Mouse (Mus musculus): Measurements from ENCODE around the gene 0610010K14Rik. TPM values are rescaled to one million over a fixed set of nuclear protein-coding genes. Genes with fewer than 3 reads are reported as not detected.

Gene 0610010K14Rik
- polyA plus RNA-seq, 1 experiment from 2014 or later, result 115 TPM

DNA sequence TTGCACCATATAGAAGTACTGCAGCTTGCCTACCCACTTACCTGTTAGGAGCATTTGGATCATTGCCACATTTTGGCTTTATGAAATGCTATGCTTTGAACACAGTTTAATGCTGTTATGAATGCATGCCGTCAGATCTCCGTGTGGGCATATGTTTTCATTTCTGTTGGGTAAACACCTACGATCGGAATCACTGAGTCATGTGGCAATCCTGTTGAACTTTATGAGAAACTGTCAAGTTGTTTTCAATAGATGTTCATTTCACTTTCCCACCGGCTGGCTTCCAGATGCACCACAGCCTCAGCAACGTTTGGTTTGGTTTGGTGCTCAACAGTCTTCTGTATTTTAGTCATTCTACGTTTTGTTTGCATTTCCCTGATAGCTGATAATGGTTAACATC is 33.9 kb upstream of the 0610010K14Rik start:
- Histone ChIP-seq H3K4me3 (ENCODE audit: low read depth, low read length) (no peak overlapping the region), H3K4me1 (ENCODE audit: insufficient read depth, low read depth, low read length) (no peaks in the 10 kb centered on the region), H3K27me3 (replicated peaks; ENCODE audit: insufficient read depth, low read length) (no peaks in the 10 kb centered on the region), H3K9me3 (ENCODE audit: low read length) (no peaks in the 10 kb centered on the region), H3K4me2 (replicated peaks; ENCODE audit: low read depth, low read length) (no peak overlapping the region), H3K36me3 (ENCODE audit: insufficient read depth, low read length) (no peaks in the 10 kb centered on the region), H3K9ac (replicated peaks; ENCODE audit: low read depth) (no peak overlapping the region), H3K27ac (ENCODE audit: low read length) (no peak overlapping the region)
- no peak for DNase-seq (ENCODE audit: low spot score)
- 67% methylated on average over 7 of the region's 7 CpGs for WGBS
- ATAC-seq, result no peak
- TF ChIP-seq EP300 (IDR thresholded peaks at IDR 0.05), result no peak
- no peak for TF ChIP-seq CTCF (IDR thresholded peaks at IDR 0.05)

DNA sequence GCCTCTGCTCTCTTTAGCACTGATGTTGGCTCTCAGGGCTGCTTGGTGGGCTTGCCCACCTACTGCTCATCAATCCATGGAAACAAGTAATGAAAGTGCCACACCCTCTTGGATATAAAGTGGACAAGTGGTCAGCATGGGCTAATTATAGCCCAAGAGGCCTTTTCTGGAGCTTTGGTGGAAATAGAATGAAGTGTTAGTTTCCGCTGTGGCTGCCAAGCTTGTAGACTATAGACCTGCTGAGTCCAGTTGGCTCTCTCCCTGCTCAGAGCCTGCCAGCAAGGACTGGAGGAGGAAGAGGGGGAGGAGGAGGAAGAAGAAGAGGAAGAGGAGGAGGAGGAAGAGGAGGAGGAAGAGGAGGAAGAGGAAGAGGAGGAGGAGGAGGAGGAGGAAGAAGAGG is 28.7 kb upstream of the 0610010K14Rik start:
- no peak overlapping the region for H3K27ac ChIP-seq (ENCODE audit: low read length)

GRCm38 (mm10) chr11:70265819-70266218 is 28.1 kb upstream of the 0610010K14Rik start:
- H3K4me3 ChIP-seq (ENCODE audit: low read depth, low read length), result no peak overlapping the region
- no peak overlapping the region for H3K4me2 ChIP-seq (replicated peaks; ENCODE audit: low read depth, low read length)
- WGBS, result 51% methylated on average over 4 of the region's 4 CpGs
- H3K9me3 ChIP-seq (ENCODE audit: low read length), result no peaks in the 10 kb centered on the region
- H3K27ac ChIP-seq (ENCODE audit: low read length), result no peak overlapping the region
- no peaks in the 10 kb centered on the region for H3K36me3 ChIP-seq (ENCODE audit: insufficient read depth, low read length)
- ATAC-seq (no peak), DNase-seq (ENCODE audit: low spot score) (no peak)
- TF ChIP-seq EP300 (IDR thresholded peaks at IDR 0.05) (no peak), CTCF (IDR thresholded peaks at IDR 0.05) (no peak)
- no peaks in the 10 kb centered on the region for H3K27me3 ChIP-seq (replicated peaks; ENCODE audit: insufficient read depth, low read length)
- H3K9ac ChIP-seq (replicated peaks; ENCODE audit: low read depth), result no peak overlapping the region
- H3K4me1 ChIP-seq (ENCODE audit: insufficient read depth, low read depth, low read length), result no peaks in the 10 kb centered on the region; the same call in 1 of the 2 replicates

More for the DNA sequence above, 28.7 kb upstream of the 0610010K14Rik start:
- no peak overlapping the region for H3K4me2 ChIP-seq (replicated peaks; ENCODE audit: low read depth, low read length)
- peak; percentile 57 for ATAC-seq
- no peak for TF ChIP-seq EP300 (IDR thresholded peaks at IDR 0.05)
- TF ChIP-seq CTCF (IDR thresholded peaks at IDR 0.05), result no peak
- no peaks in the 10 kb centered on the region for H3K9me3 ChIP-seq (ENCODE audit: low read length)
- H3K36me3 ChIP-seq (ENCODE audit: insufficient read depth, low read length), result no peaks in the 10 kb centered on the region
- no peak overlapping the region for H3K4me3 ChIP-seq (ENCODE audit: low read depth, low read length)
- DNase-seq (ENCODE audit: low spot score), result peak; percentile 64
- H3K27me3 ChIP-seq (replicated peaks; ENCODE audit: insufficient read depth, low read length), result no peaks in the 10 kb centered on the region
- H3K4me1 ChIP-seq (ENCODE audit: insufficient read depth, low read depth, low read length), result no peaks in the 10 kb centered on the region; the same call in 1 of the 2 replicates
- no peak overlapping the region for H3K9ac ChIP-seq (replicated peaks; ENCODE audit: low read depth)
- 64% methylated on average over 1 of the region's 1 CpGs for WGBS

GRCm38 (mm10) chr11:70265252-70265651 is 27.5 kb upstream of the 0610010K14Rik start:
- DNase-seq (ENCODE audit: low spot score) (no peak), ATAC-seq (no peak)
- H3K4me2 ChIP-seq (replicated peaks; ENCODE audit: low read depth, low read length), result no peak overlapping the region
- H3K9me3 ChIP-seq (ENCODE audit: low read length), result no peaks in the 10 kb centered on the region
- WGBS, result 27% methylated on average over 3 of the region's 3 CpGs
- H3K4me3 ChIP-seq (ENCODE audit: low read depth, low read length), result no peak overlapping the region
- H3K36me3 ChIP-seq (ENCODE audit: insufficient read depth, low read length), result no peaks in the 10 kb centered on the region
- H3K27me3 ChIP-seq (replicated peaks; ENCODE audit: insufficient read depth, low read length), result no peaks in the 10 kb centered on the region
- no peak overlapping the region for H3K9ac ChIP-seq (replicated peaks; ENCODE audit: low read depth)
- no peak overlapping the region for H3K27ac ChIP-seq (ENCODE audit: low read length)
- no peak for TF ChIP-seq CTCF (IDR thresholded peaks at IDR 0.05)
- TF ChIP-seq EP300 (IDR thresholded peaks at IDR 0.05), result no peak
- H3K4me1 ChIP-seq (ENCODE audit: insufficient read depth, low read depth, low read length), result no peaks in the 10 kb centered on the region; the same call in 1 of the 2 replicates

DNA sequence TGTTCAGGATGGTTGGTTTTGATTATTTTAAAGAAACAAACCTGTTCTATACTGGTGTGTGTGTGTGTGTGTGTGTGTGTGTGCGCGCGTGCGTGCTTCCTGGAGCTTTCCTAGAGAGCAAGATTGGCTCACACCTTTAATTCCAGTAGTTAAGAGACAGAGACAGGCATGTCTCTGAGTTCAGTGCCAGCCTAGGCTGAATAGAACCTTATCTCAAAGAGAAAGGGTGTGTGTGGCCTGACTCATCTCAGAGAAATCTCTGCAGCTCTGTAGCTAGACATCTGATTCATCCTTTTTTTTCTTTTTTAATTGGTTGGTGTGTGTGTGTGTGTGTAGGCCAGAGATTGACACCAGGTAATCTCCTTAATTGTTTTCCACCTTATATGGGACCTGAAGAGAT is 21.3 kb upstream of the 0610010K14Rik start:
- H3K9ac ChIP-seq (replicated peaks; ENCODE audit: low read depth), result no peak overlapping the region
- WGBS, result 93% methylated on average over 4 of the region's 4 CpGs
- H3K9me3 ChIP-seq (ENCODE audit: low read length), result no peaks in the 10 kb centered on the region
- no peak overlapping the region for H3K4me3 ChIP-seq (ENCODE audit: low read depth, low read length)
- no peaks in the 10 kb centered on the region; the same call in 1 of the 2 replicates for H3K4me1 ChIP-seq (ENCODE audit: insufficient read depth, low read depth, low read length)
- H3K27ac ChIP-seq (ENCODE audit: low read length), result no peak overlapping the region
- H3K4me2 ChIP-seq (replicated peaks; ENCODE audit: low read depth, low read length), result no peak overlapping the region
- H3K36me3 ChIP-seq (ENCODE audit: insufficient read depth, low read length), result no peaks in the 10 kb centered on the region
- TF ChIP-seq CTCF (IDR thresholded peaks at IDR 0.05) (no peak), EP300 (IDR thresholded peaks at IDR 0.05) (no peak)
- peaks cover 8% of the 10 kb centered on the region; the same call in 1 of the 2 replicates for H3K27me3 ChIP-seq (replicated peaks; ENCODE audit: insufficient read depth, low read length)
- ATAC-seq (no peak), DNase-seq (ENCODE audit: low spot score) (no peak)

DNA sequence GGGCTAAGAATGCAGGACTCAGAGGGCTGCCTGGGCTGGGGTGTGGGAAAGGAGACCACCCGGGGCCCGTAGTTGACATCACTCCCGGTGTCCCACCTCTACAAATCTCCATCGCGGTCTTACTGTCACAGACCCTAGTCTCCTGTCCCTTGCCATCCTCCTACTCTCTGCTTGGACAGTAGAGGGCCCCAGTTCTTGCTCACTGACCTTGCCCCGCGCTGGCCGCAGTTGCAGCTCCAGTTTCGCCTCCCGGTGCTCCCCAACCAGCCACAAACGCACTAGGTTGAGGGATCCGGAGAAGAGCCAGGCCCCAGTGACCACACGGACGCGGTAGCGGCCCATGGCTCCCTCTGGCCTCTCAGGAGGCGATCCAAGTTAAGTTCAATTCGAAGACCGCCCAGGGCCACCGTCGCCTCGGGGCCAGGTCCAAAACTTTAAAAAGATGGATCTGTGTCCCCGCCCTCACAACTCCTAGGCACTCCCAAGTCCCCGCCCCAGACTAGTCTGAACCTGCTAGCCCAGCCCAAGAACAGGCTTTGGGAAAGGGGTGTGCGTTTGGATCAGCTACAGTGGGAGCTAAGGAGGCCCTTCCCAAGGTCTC is 17.3 kb upstream of the 0610010K14Rik start, which contains the start of gene Alox12:
Gene Alox12, minus strand, starts transcription at position 423 of the 601 bp plus-strand sequence.
- peak; percentile 69 for DNase-seq (ENCODE audit: low spot score)
- peak; percentile 76 for ATAC-seq
- Histone ChIP-seq H3K9me3 (ENCODE audit: low read length) (no peaks in the 10 kb centered on the region), H3K4me1 (ENCODE audit: insufficient read depth, low read depth, low read length) (no peaks in the 10 kb centered on the region; the same call in 1 of the 2 replicates), H3K9ac (replicated peaks; ENCODE audit: low read depth) (no peak within 1 kb of the TSS), H3K4me2 (replicated peaks; ENCODE audit: low read depth, low read length) (peak within 1 kb of the TSS; percentile 54), H3K4me3 (ENCODE audit: low read depth, low read length) (peak within 1 kb of the TSS; percentile 31), H3K27ac (ENCODE audit: low read length) (no peak within 1 kb of the TSS), H3K27me3 (replicated peaks; ENCODE audit: insufficient read depth, low read length) (peaks cover 8% of the 10 kb centered on the region; the same call in 1 of the 2 replicates), H3K36me3 (ENCODE audit: insufficient read depth, low read length) (no peaks in the 10 kb centered on the region)
- 2% methylated on average over 25 of the region's 25 CpGs for WGBS
- TF ChIP-seq CTCF (IDR thresholded peaks at IDR 0.05), result peak; percentile 69
- no peak for TF ChIP-seq EP300 (IDR thresholded peaks at IDR 0.05)

All from lung, postnatal 0 days (tissue).